Mouse (Mus musculus): Measurements from ENCODE around the gene Slc25a29.

- TF ChIP-seq MAFK (IDR thresholded peaks at IDR 0.05; ENCODE audit: insufficient read depth, low read depth, low read length) (no peak), ZNF384 (IDR thresholded peaks at IDR 0.05; ENCODE audit: low read depth, low read length) (no peak)
Measured at GRCm38 (mm10) chr12:108827641-108828040, 8.0 kb downstream of the Slc25a29 start.

All from ES-E14 (cell line).